Mouse (Mus musculus) liver, embryonic 11.5 days (tissue): ENCODE results near the gene Zbtb1. TPM values are rescaled to one million over a fixed set of nuclear protein-coding genes. Genes with fewer than 3 reads are reported as not detected.
A peak's percentile ranks its signal among the peaks of the same experiment; 100 is the strongest.

Source experiments
- ATAC-seq: fragments of 200-750 bp; cut with Nextera tagmentation; replicated peaks from 2 replicates; pipeline ENCODE4 v1.8.0; 2017; ENCODE audit warnings: moderate number of reproducible peaks, mild to moderate bottlenecking, moderate TSS enrichment, moderate library complexity; ENCODE audit not compliant: low FRiP score
- DNase-seq: peaks from one replicate; pipeline ENCODE4 v3.0.0-alpha.2; 2017; ENCODE audit warnings: low spot score
- H3K27ac ChIP-seq: fragments of 300-500 bp; sonication (generic); 2 replicates; pipeline ENCODE4 v1.5.1; 2014; ENCODE audit warnings: mild to moderate bottlenecking, low read depth, low read length, control low read depth
- H3K27me3 ChIP-seq: fragments of 300-500 bp; sonication (generic); replicated peaks from 2 replicates; pipeline ENCODE4 v1.6.1; 2014; ENCODE audit warnings: low read length, mixed read lengths; ENCODE audit not compliant: control insufficient read depth, insufficient read depth
- H3K36me3 ChIP-seq: fragments of 300-500 bp; sonication (generic); 2 replicates; pipeline ENCODE4 v1.6.1; 2014; ENCODE audit warnings: mild to moderate bottlenecking, low read length, moderate library complexity, mixed read lengths; ENCODE audit not compliant: control insufficient read depth, insufficient read depth
- H3K4me1 ChIP-seq: fragments of 300-500 bp; sonication (generic); replicated peaks from 2 replicates; pipeline ENCODE4 v1.6.1; 2014; ENCODE audit warnings: low read length, mixed read lengths; ENCODE audit not compliant: control insufficient read depth, insufficient read depth
- H3K4me2 ChIP-seq: fragments of 300-500 bp; sonication (generic); 2 replicates; pipeline ENCODE4 v1.6.1; 2014; ENCODE audit warnings: mild to moderate bottlenecking, control low read depth, moderate library complexity
- H3K4me3 ChIP-seq: fragments of 300-500 bp; sonication (generic); 2 replicates; pipeline ENCODE4 v1.5.1; 2014; ENCODE audit warnings: low read depth, low read length, control low read depth
- H3K9ac ChIP-seq: fragments of 300-500 bp; sonication (generic); 2 replicates; pipeline ENCODE4 v1.6.1; 2014; ENCODE audit warnings: low read depth, low read length, control low read depth
- H3K9me3 ChIP-seq: fragments of 300-500 bp; sonication (generic); 2 replicates; pipeline ENCODE4 v1.6.1; 2016; ENCODE audit warnings: low read length, inconsistent platforms, mixed read lengths; ENCODE audit not compliant: control insufficient read depth
- WGBS: fragments of 180-500 bp; shearing (Covaris S2); extraction: QIAGEN DNeasy Blood & Tissue Kit; methylation state at CpG from one replicate; pipeline ENCODE4 v1.1.7; 2014; 5-methylcytosine and 5-hydroxymethylcytosine counted together
- polyA plus RNA-seq: library from polyadenylated mRNA; unstranded; fragments of >200 nt; fragmentation: Nextera tagmentation; extraction: Ambion mirVana; gene quantifications from 2 replicates; pipeline ENCODE4 v1.2.1, GENCODE M21; 2014

Zbtb1 gene
- 9.4 and 11.1 TPM in 2 replicates for polyA plus RNA-seq

DNA sequence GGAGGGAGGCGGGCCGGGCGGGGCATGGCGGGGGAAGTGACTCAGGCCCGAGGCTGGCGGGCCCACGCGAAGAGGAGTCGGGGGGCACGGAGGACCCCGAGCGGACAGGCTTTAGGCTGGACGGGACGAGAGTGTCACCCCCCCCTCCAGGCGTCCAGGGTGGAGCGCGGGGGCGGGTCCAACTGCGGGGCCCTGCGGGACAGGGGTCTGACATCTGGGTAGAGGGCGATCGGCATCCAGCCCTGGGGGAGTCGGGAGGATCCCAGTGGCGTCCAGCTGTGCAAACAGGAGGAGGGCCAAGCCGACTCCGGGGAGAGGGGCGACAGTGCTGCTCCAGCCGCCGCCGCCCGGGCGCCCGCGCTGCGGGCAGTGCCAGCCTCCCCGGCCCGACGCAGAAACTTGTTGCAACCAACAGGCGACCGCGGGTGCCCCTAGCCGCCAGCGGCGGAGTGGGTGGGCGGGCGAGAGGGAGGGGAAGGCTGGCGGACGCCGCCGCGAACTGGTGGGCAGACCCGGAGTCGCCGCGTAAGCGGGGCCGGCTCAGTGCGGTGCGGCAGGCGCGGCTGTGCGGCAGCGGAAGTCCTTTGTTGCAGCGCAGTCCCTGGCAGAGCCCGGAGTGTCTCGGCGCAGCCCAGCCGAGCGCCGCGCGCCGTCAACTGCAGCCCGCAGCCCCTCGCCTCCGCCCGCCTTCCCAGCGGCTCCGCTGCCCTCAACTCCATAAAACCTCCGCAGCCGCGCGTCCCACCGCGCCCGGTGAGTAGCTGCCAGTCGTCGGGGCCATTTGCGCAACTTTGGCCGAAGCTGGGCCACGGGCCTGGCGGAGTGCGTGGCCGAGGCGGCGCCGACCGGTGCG is at the start of gene Zbtb1:
Gene Zbtb1, plus strand, starts transcription at position 289 of the 853 bp plus-strand sequence.
- Histone ChIP-seq H3K27me3 (no peaks in the 10 kb centered on the region), H3K36me3 (no peaks in the 10 kb centered on the region), H3K27ac (peak within 1 kb of the TSS; percentile 100), H3K9me3 (no peaks in the 10 kb centered on the region), H3K4me1 (peaks cover 50% of the 10 kb centered on the region), H3K4me2 (peak within 1 kb of the TSS; percentile 82), H3K4me3 (peak within 1 kb of the TSS; percentile 91), H3K9ac (peak within 1 kb of the TSS; percentile 99)
- ATAC-seq: peak; percentile 59
- peak; percentile 88 for DNase-seq
- under 1% methylated on average over 91 of the region's 99 CpGs for WGBS

DNA sequence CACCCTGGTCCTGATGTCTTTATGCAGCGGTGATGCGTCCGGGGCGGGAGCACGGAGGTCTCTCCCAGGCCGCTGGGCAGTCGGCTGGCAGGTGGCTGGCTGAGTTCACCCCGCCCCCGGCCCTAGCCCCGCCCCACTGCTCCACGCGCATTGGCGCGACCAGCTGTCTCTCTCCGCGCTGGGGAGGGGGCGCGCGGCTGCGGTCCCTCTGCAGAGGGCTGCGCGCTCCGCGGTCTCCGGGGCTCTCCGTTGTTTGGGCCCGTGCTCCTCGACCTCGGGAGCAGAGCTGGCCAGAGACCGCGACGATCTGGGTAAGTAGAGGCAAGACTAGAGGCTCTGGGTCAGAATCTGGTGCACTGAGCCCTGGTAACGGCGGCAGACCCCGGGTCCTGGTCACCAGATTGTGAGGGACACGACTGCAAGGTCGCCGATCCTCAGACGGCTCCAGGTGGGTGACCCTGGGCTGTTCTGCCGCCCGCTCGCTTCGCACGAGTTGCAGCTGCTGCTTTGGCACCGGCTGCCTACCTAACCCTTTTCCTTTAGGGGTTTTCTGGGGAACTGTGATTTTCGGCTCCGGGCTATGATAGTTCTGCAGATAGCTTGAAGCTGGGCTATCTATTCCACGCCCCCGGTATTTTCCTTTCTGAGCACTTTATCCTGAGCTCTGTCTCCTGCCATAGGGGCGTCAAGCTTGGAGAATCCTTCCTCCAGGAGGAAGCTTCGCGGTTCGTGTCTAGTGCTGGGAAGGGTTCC is 45.2 kb upstream of the Zbtb1 start, which contains the start of gene Akap5:
Gene Akap5, plus strand, starts transcription at position 213 of the 753 bp plus-strand sequence.
- Histone ChIP-seq H3K36me3 (peaks cover 12% of the 10 kb centered on the region; the same call in 1 of the 2 replicates), H3K4me2 (peak within 1 kb of the TSS; percentile 86), H3K27me3 (no peaks in the 10 kb centered on the region), H3K4me1 (peaks cover 5% of the 10 kb centered on the region; the same call in 1 of the 2 replicates), H3K9ac (peak within 1 kb of the TSS; percentile 51), H3K27ac (no peak within 1 kb of the TSS), H3K9me3 (no peaks in the 10 kb centered on the region), H3K4me3 (peak within 1 kb of the TSS; percentile 56)
- ATAC-seq (peak; percentile 87), DNase-seq (peak; percentile 67)
- WGBS: 2% methylated on average over 53 of the region's 53 CpGs

GRCm38 (mm10) chr12:76326437-76327220 is 43.4 kb upstream of the Zbtb1 start:
- Histone ChIP-seq H3K36me3 (peaks cover 5% of the 10 kb centered on the region; the same call in 1 of the 2 replicates), H3K4me3 (no peak overlapping the region), H3K27me3 (no peaks in the 10 kb centered on the region), H3K27ac (no peak overlapping the region), H3K4me2 (no peak overlapping the region), H3K9me3 (no peaks in the 10 kb centered on the region), H3K9ac (no peak overlapping the region), H3K4me1 (peaks cover 5% of the 10 kb centered on the region; the same call in 1 of the 2 replicates)
- no peak for ATAC-seq
- DNase-seq: no peak
- 90% methylated on average over 23 of the region's 23 CpGs for WGBS

DNA sequence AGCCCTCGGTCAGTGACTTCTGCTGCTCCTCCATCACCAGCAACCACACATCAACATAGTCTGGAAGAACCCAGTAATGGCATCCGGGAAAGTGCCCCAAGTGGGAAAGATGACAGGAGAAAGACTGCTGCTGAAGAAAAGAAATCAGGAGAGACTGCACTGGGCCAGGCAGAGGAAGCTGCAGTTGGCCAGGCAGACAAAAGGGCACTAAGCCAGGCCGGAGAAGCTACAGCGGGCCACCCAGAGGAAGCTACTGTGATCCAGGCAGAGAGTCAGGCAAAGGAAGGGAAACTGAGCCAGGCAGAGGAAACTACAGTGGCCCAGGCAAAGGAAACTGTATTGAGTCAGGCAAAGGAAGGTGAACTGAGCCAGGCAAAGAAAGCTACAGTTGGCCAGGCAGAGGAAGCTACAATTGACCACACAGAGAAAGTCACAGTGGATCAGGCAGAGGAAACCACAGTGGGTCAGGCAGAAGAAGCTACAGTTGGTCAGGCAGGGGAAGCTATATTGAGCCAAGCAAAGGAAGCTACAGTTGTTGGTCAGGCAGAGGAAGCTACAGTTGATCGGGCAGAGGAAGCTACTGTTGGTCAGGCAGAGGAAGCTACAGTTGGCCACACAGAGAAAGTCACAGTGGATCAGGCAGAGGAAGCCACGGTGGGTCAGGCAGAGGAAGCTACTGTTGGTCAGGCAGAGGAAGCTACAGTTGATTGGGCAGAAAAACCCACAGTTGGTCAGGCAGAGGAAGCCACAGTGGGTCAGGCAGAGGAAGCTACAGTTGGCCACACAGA is 41.3 kb upstream of the Zbtb1 start:
- Histone ChIP-seq H3K27me3 (no peaks in the 10 kb centered on the region), H3K4me1 (peaks cover 5% of the 10 kb centered on the region; the same call in 1 of the 2 replicates), H3K9me3 (no peaks in the 10 kb centered on the region), H3K9ac (no peak overlapping the region), H3K36me3 (peaks cover 5% of the 10 kb centered on the region; the same call in 1 of the 2 replicates), H3K27ac (no peak overlapping the region), H3K4me2 (no peak overlapping the region), H3K4me3 (no peak overlapping the region)
- DNase-seq (no peak), ATAC-seq (no peak)
- 76% methylated on average over 6 of the region's 6 CpGs for WGBS

GRCm38 (mm10) chr12:76333688-76334087 is 36.4 kb upstream of the Zbtb1 start:
- DNase-seq (no peak), ATAC-seq (no peak)
- Histone ChIP-seq H3K9ac (no peak overlapping the region), H3K9me3 (no peaks in the 10 kb centered on the region), H3K4me1 (no peaks in the 10 kb centered on the region), H3K4me3 (no peak overlapping the region), H3K27me3 (no peaks in the 10 kb centered on the region), H3K36me3 (no peaks in the 10 kb centered on the region; the same call in 1 of the 2 replicates), H3K27ac (no peak overlapping the region), H3K4me2 (no peak overlapping the region)
- WGBS: 75% methylated on average over 5 of the region's 5 CpGs

- Histone ChIP-seq H3K27ac (no peak overlapping the region), H3K4me2 (no peak overlapping the region), H3K9ac (no peak overlapping the region), H3K4me1 (no peaks in the 10 kb centered on the region), H3K9me3 (no peaks in the 10 kb centered on the region), H3K27me3 (no peaks in the 10 kb centered on the region), H3K4me3 (no peak overlapping the region), H3K36me3 (no peaks in the 10 kb centered on the region)
- DNase-seq (no peak), ATAC-seq (no peak)
- 83% methylated on average over 5 of the region's 5 CpGs for WGBS
Observed at GRCm38 (mm10) chr12:76335641-76336040, 34.4 kb upstream of the Zbtb1 start.

- ATAC-seq (no peak), DNase-seq (no peak)
- no peak overlapping the region for H3K4me3 ChIP-seq
- H3K9me3 ChIP-seq: no peaks in the 10 kb centered on the region
- no peaks in the 10 kb centered on the region for H3K36me3 ChIP-seq
- H3K4me1 ChIP-seq: no peaks in the 10 kb centered on the region
- H3K27me3 ChIP-seq: no peaks in the 10 kb centered on the region
- H3K4me2 ChIP-seq: no peak overlapping the region
- no peak overlapping the region for H3K27ac ChIP-seq
- no peak overlapping the region for H3K9ac ChIP-seq
- 72% methylated on average over 17 of the region's 17 CpGs for WGBS
Observed at GRCm38 (mm10) chr12:76336111-76336965, 33.7 kb upstream of the Zbtb1 start.
